Mouse (Mus musculus) liver, embryonic 14.5 days (tissue): ENCODE measurements around the gene Ripply3. TPM values are rescaled to one million over a fixed set of nuclear protein-coding genes. Genes with fewer than 3 reads are reported as not detected.

Source experiments
- ATAC-seq: fragments of 200-750 bp; cut with Nextera tagmentation; 2 replicates; pipeline ENCODE4 v1.8.0; 2017; ENCODE audit warnings: moderate number of reproducible peaks, mild to moderate bottlenecking, moderate library complexity; ENCODE audit not compliant: insufficient read depth
- DNase-seq, 3 experiments: peaks; one replicate each; pipeline ENCODE4 v3.0.0-alpha.2; 2012 to 2013; ENCODE audit warnings: low read depth in 3 of 3, low spot score in 3 of 3
- H3K27ac ChIP-seq: fragments of 300-500 bp; sonication (generic); 2 replicates; pipeline ENCODE4 v1.5.1; 2014; ENCODE audit warnings: moderate library complexity, mild to moderate bottlenecking, control low read depth, inconsistent platforms
- H3K27me3 ChIP-seq: fragments of 300-500 bp; sonication (generic); 2 replicates; pipeline ENCODE4 v1.6.1; 2014; ENCODE audit warnings: mild to moderate bottlenecking, low read length, moderate library complexity; ENCODE audit not compliant: control insufficient read depth, insufficient read depth
- H3K36me3 ChIP-seq: fragments of 300-500 bp; sonication (generic); replicated peaks from 2 replicates; pipeline ENCODE4 v1.6.1; 2014; ENCODE audit warnings: low read depth; ENCODE audit not compliant: control insufficient read depth, insufficient read depth
- H3K4me1 ChIP-seq, 2 experiments: fragments of 200-500 bp in 1 of 2; fragments of 300-500 bp in 1 of 2; sonication (generic) in 1 of 2; replicated peaks; 2 replicates each; pipeline ENCODE4 v1.6.1; 2012 to 2014; ENCODE audit warnings: antibody characterized with exemption in 1 of 2, inconsistent platforms in 1 of 2, low read length in 1 of 2; ENCODE audit not compliant: control insufficient read depth in 2 of 2, insufficient read depth in 2 of 2
- H3K4me2 ChIP-seq: fragments of 300-500 bp; sonication (generic); 2 replicates; pipeline ENCODE4 v1.6.1; 2014; ENCODE audit warnings: low read depth, mild to moderate bottlenecking, control low read depth, moderate library complexity
- H3K4me3 ChIP-seq, 2 experiments: fragments of 200-500 bp in 1 of 2; fragments of 300-500 bp in 1 of 2; sonication (generic) in 1 of 2; 2 replicates each; pipeline ENCODE4 v1.5.1; 2012 to 2014; ENCODE audit warnings: low read depth in 2 of 2, low read length in 2 of 2, mild to moderate bottlenecking in 2 of 2, control low read depth in 1 of 2, inconsistent platforms in 1 of 2, moderate library complexity in 1 of 2; ENCODE audit not compliant: insufficient read depth in 1 of 2
- H3K9ac ChIP-seq: fragments of 300-500 bp; sonication (generic); replicated peaks from 2 replicates; pipeline ENCODE4 v1.6.1; 2014; ENCODE audit warnings: mild to moderate bottlenecking, control low read depth, moderate library complexity
- H3K9me3 ChIP-seq: fragments of 300-500 bp; sonication (generic); 2 replicates; pipeline ENCODE4 v1.6.1; 2016; ENCODE audit warnings: low read length, mixed read lengths; ENCODE audit not compliant: control insufficient read depth
- CTCF ChIP-seq: IDR thresholded peaks from 2 replicates; pipeline ENCODE4 v1.5.1; 2016; ENCODE audit warnings: antibody characterized with exemption, low read depth, control low read depth
- EP300 ChIP-seq: IDR thresholded peaks from 2 replicates; pipeline ENCODE4 v1.6.1; 2016; ENCODE audit warnings: antibody characterized with exemption, low read depth
- WGBS: fragments of 180-500 bp; shearing (Covaris S2); extraction: QIAGEN DNeasy Blood & Tissue Kit; methylation state at CpG from one replicate; pipeline ENCODE4 v1.1.7; 2014; ENCODE audit not compliant: insufficient replicate concordance; 5-methylcytosine and 5-hydroxymethylcytosine counted together
- polyA plus RNA-seq, 2 experiments: library from polyadenylated mRNA; depleted of rRNA in 1 of 2; stranded (reverse) in 1 of 2; unstranded in 1 of 2; fragments of >200 nt; fragmentation: Nextera tagmentation in 1 of 2; extraction: Ambion mirVana in 1 of 2; gene quantifications; 2 replicates each; pipeline versions ENCODE4 v1.2.1 to v1.2.3; 2012 to 2014

Ripply3 gene
- polyA plus RNA-seq, 2 experiments, result 0.94 to 1.6 TPM

GRCm38 (mm10) chr16:94314626-94315025, 13.6 kb upstream of the Ripply3 start:
- Histone ChIP-seq H3K27me3 (no peaks in the 10 kb centered on the region), H3K36me3 (no peaks in the 10 kb centered on the region), H3K27ac (no peak overlapping the region), H3K4me3 (no peak overlapping the region), H3K4me1 (peaks cover 3 to 13% of the 10 kb centered on the region in 2 experiments; a peak in 3 of 4 replicates), H3K9me3 (no peaks in the 10 kb centered on the region), H3K4me2 (no peak overlapping the region), H3K9ac (no peak overlapping the region)
- TF ChIP-seq EP300, result no peak
- no peak for TF ChIP-seq CTCF
- ATAC-seq, result no peak
- no peak for DNase-seq
- WGBS, result 81% methylated on average over 5 of the region's 5 CpGs

GRCm38 (mm10) chr16:94315215-94315614, 13.0 kb upstream of the Ripply3 start:
- ATAC-seq (no peak), DNase-seq (no peak)
- Histone ChIP-seq H3K4me1 (peaks cover 3 to 13% of the 10 kb centered on the region in 2 experiments; a peak in 3 of 4 replicates), H3K36me3 (no peaks in the 10 kb centered on the region), H3K9me3 (no peaks in the 10 kb centered on the region), H3K27me3 (no peaks in the 10 kb centered on the region), H3K4me2 (no peak overlapping the region), H3K4me3 (no peak overlapping the region), H3K9ac (no peak overlapping the region), H3K27ac (no peak overlapping the region)
- TF ChIP-seq EP300 (no peak), CTCF (no peak)
- 17% methylated on average over 1 of the region's 1 CpGs for WGBS

- no peaks in the 10 kb centered on the region for H3K9me3 ChIP-seq
Observed at GRCm38 (mm10) chr16:94317752-94318151, 10.5 kb upstream of the Ripply3 start.

DNA sequence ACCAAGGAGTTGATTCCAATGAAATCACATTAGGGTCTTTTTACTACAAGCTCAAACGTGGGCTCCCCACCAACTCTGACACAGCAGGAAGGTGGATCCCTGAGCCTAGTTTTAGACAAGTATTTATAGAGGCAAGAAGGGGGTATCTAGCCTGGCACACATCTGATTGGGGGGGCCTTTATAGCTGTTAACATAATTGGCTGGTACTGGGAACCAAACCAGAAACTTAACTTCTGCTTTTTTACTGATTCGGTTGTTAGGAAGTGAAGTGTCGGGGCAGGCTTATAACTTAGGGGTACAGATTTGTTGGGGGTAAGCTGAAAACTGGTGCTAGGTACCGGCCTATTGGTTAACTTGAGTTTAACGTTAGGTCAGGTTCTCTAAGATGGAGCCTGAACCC, 8.0 kb upstream of the Ripply3 start:
- DNase-seq (no peak), ATAC-seq (no peak)
- no peaks in the 10 kb centered on the region for H3K27me3 ChIP-seq
- H3K9me3 ChIP-seq, result no peaks in the 10 kb centered on the region
- H3K9ac ChIP-seq, result no peak overlapping the region
- no peaks in the 10 kb centered on the region for H3K36me3 ChIP-seq
- 51% methylated on average over 5 of the region's 5 CpGs for WGBS
- no peak overlapping the region for H3K4me3 ChIP-seq
- peaks cover 0 to 6% of the 10 kb centered on the region in 2 experiments; a peak in 2 of 4 replicates for H3K4me1 ChIP-seq
- TF ChIP-seq EP300 (no peak), CTCF (no peak)
- H3K4me2 ChIP-seq, result no peak overlapping the region
- H3K27ac ChIP-seq, result no peak overlapping the region

More at GRCm38 (mm10) chr16:94317752-94318151, 10.5 kb upstream of the Ripply3 start:
- no peaks in the 10 kb centered on the region for H3K27me3 ChIP-seq
- no peak for DNase-seq
- no peak overlapping the region for H3K9ac ChIP-seq
- no peaks in the 10 kb centered on the region for H3K36me3 ChIP-seq
- WGBS, result 44% methylated on average over 5 of the region's 5 CpGs
- no peak for ATAC-seq
- no peak overlapping the region for H3K4me3 ChIP-seq
- TF ChIP-seq EP300 (no peak), CTCF (no peak)
- peaks cover 3 to 8% of the 10 kb centered on the region in 2 experiments; a peak in 3 of 4 replicates for H3K4me1 ChIP-seq
- no peak overlapping the region for H3K27ac ChIP-seq
- no peak overlapping the region for H3K4me2 ChIP-seq

DNA sequence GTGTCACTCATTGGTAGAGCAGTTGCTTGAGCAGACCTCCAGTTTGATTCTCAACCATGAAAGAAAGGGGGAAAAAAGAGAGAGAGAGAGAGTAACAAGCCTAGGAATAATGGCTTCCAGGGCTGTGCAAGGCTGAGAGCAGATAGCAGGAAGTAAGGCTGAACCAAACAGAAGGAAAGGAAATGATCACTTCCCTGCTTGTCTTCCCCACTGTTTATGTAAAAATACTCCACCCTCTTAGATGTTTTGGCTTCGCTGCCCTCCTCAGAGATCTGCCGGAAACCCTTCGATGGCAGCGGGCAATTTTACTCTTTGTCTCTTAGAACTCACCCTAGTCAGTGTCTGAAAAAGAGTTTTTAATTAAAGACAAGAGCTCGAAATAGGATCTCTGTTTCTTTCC, 4.5 kb upstream of the Ripply3 start:
- TF ChIP-seq CTCF (no peak), EP300 (no peak)
- Histone ChIP-seq H3K27ac (no peak overlapping the region), H3K9me3 (no peaks in the 10 kb centered on the region), H3K36me3 (no peaks in the 10 kb centered on the region), H3K9ac (no peak overlapping the region), H3K4me1 (peaks cover 2 to 13% of the 10 kb centered on the region in 2 experiments; a peak in 2 of 4 replicates), H3K27me3 (peaks cover 6% of the 10 kb centered on the region), H3K4me3 (no peak overlapping the region), H3K4me2 (no peak overlapping the region)
- ATAC-seq (no peak), DNase-seq (no peak)
- 42% methylated on average over 5 of the region's 5 CpGs for WGBS
